Comparison of ENCODE assay signal across 22 mouse cellular contexts in the genomic region with DNA sequence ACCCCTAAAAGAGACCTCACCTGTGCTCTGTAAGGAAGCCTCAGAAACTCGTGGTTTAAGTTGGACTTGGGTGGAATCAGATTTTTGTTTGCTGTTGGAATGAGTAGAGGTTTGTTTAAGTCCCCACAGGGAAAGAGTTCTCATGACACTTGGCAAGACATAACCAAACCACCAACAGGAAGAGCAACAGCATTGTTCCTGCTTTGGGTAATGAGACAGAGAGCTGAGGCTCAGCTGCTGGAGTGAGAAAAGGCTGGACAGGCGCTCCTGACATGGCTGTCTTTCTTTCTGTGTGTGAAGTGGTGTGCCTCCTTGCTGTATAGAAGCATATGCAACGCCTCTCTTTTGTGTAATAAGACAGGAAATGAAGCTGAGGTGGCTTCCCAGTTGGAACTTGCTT.
DNase-seq lines count a peak whose midpoint lies in the region; ATAC-seq lines count a peak whose summit lies in the region.
"Had no signal": no experiment of that assay in that cellular context is flagged by ENCODE, and none has a peak within 500 bp of the region (broad histone marks: within the 10 kb centered on the region; RNA-seq: fewer than 3 reads in every experiment).

No protein-coding gene starts in this region.

- peak overlapping the region; percentile 11; the same call in 1 of the 2 replicates for H3K27ac ChIP-seq in heart, embryonic 16.5 days (ENCODE audit: low read length)
- H3K27ac ChIP-seq: embryonic facial prominence, embryonic 12.5 days; forebrain, embryonic 15.5 days; heart, embryonic 10.5 days; hindbrain, embryonic 10.5 days; hindbrain, embryonic 14.5 days had no signal

- H3K9me3 ChIP-seq in heart, embryonic 16.5 days (replicated peaks; ENCODE audit: control insufficient read depth, low read length) = no peaks in the 10 kb centered on the region
- H3K9me3 ChIP-seq: embryonic facial prominence, embryonic 12.5 days; forebrain, embryonic 15.5 days; heart, embryonic 10.5 days; hindbrain, embryonic 10.5 days had no signal

- no peak for ATAC-seq in heart, embryonic 16.5 days (replicated peaks; ENCODE audit: extremely low read depth, insufficient read depth, low FRiP score)
- ATAC-seq in hematopoietic stem cell, adult 5-6 weeks (replicated peaks in 1 of 2; ENCODE audit: insufficient read depth in 1 of 2, low FRiP score in 2 of 2, low TSS enrichment in 1 of 2, low read depth in 1 of 2, poor library complexity in 2 of 2, severe bottlenecking in 2 of 2) = peak; percentile 81 to 89
- ATAC-seq: activated CD4-positive, CD25-positive, alpha-beta regulatory T cell, adult 4 months; forebrain, embryonic 15.5 days; intestine, embryonic 16.5 days; Patski had no signal

- intact Hi-C loops in heart, postnatal 25 days (cut with DNase I) = no loop called here
- intact Hi-C loops in left cerebral cortex, postnatal 4 days (cut with DNase I) = no loop called here

- WGBS in heart, embryonic 16.5 days = 63% methylated on average over 3 of the region's 3 CpGs

- H3K4me3 ChIP-seq in heart, embryonic 16.5 days (ENCODE audit: low read length) = no peak overlapping the region
- H3K4me3 ChIP-seq: embryonic facial prominence, embryonic 12.5 days; forebrain, embryonic 15.5 days; heart, embryonic 10.5 days; hindbrain, embryonic 10.5 days had no signal

- H3K4me1 ChIP-seq in heart, embryonic 16.5 days (ENCODE audit: control insufficient read depth, insufficient read depth, low read length) = peaks cover 18% of the 10 kb centered on the region
- H3K4me1 ChIP-seq: embryonic facial prominence, embryonic 12.5 days; forebrain, embryonic 15.5 days had no signal

- H3K36me3 ChIP-seq in heart, embryonic 16.5 days (ENCODE audit: control insufficient read depth, insufficient read depth) = no peaks in the 10 kb centered on the region
- H3K36me3 ChIP-seq: embryonic facial prominence, embryonic 12.5 days; forebrain, embryonic 15.5 days; heart, embryonic 10.5 days; hindbrain, embryonic 10.5 days had no signal

- H3K9ac ChIP-seq in heart, embryonic 16.5 days (ENCODE audit: low read length) = no peak overlapping the region
- H3K9ac ChIP-seq: embryonic facial prominence, embryonic 12.5 days; forebrain, embryonic 15.5 days; hindbrain, embryonic 14.5 days had no signal

- H3K27me3 ChIP-seq in heart, embryonic 16.5 days (ENCODE audit: control insufficient read depth, insufficient read depth, low read length) = no peaks in the 10 kb centered on the region
- H3K27me3 ChIP-seq: CH12.LX; embryonic facial prominence, embryonic 12.5 days; forebrain, embryonic 15.5 days; Patski had no signal

- no peak overlapping the region for H3K4me2 ChIP-seq in heart, embryonic 16.5 days (ENCODE audit: low read depth, low read length)
- H3K4me2 ChIP-seq: embryonic facial prominence, embryonic 12.5 days; forebrain, embryonic 15.5 days; hindbrain, embryonic 14.5 days had no signal

- DNase-seq in heart, adult 11 months = peak; percentile 83
- DNase-seq in heart, adult 18-20 months = no peak
- no peak for DNase-seq in heart, postnatal 25 days (ENCODE audit: low spot score)
- peak; percentile 8 for DNase-seq in 3T3-L1 (ENCODE audit: low read depth, low spot score)
- DNase-seq in retina, postnatal 1 day = no peak
- no peak for DNase-seq in left cerebral cortex, postnatal 4 days
- DNase-seq: adrenal gland, postnatal 25 days; cerebellum, adult 8-10 months; cerebellum, postnatal 14 days; gastrocnemius, postnatal 14 days; kidney, adult 9 months had no signal

Comparison
In these comparisons a context has a peak if more than half of its experiments do, and no peak if none do; other contexts are left out.
1. DNase-seq: peak in heart, adult 11 months (single experiment) and 3T3-L1 (single experiment); none in heart, adult 18-20 months (0 of 2), heart, postnatal 25 days (single experiment), retina, postnatal 1 day (single experiment) and left cerebral cortex, postnatal 4 days (single experiment).